Mouse (Mus musculus) right cerebral cortex, adult 2 months (tissue): ENCODE measurements around the gene Gnb3.
A peak's percentile ranks its signal among the peaks of the same experiment; 100 is the strongest.
"Not testable (repeated sequence)": the region's sequence is repeated elsewhere in the genome, so short reads cannot be mapped to it uniquely, and the experiment has no call there.

Experiments
- DNase-seq, 2 experiments: peaks; one replicate each; pipeline ENCODE4 v3.0.0; 2021 to 2022; ENCODE audit warnings: low spot score in 2 of 2

Gnb3 gene

GRCm38 (mm10) chr6:124857840-124858530, 17.9 kb upstream of the Gnb3 start:
- DNase-seq = peak in 1 of 2 experiments; percentile 8

DNA sequence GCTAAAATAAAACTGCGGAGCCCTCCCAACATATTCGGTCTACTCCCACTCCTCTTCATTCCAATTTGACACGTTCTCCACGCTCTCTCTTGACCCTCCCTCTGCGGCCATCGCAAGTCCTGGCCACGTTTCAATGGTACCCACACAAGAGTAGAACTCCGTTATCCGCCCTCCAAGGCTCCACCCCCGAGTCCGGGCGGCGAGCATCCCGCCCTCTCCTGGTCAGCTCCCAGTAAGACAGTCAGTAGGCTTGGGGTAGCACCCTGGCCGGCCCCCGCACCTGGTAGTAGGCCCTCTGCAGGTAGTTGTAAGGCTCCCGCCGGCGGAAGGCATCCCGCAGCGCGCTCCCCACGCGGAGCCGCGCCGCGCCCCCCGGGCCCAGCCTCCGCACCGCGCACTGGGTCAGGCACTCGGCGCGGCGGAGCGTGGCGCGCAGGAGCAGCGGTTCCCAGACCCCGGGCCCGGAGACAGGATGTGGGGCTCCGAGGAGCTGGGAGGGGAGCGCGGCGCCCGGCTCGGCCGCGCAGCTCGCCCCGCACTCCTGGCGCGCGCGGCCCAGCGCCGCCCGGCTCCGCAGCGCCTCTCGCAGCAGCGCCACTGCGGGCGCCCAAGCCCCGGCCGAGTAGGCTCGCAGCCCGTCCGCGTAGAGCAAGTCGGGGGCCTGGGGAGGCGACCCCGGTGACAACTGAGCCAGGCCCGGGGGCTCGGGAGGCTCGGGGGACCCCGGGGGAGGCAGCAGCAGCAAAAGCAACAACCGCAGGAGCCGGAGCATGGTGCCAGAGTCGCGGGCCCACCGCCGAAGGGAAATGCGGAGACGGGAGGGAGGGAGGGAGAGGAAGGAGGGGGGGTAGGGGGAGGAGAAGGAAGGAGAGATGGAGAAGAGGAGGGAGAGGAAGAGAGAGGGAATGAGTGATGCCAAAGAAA, 17.1 kb upstream of the Gnb3 start, which contains the start of gene P3h3:
TSS of gene P3h3 (minus strand) at position 837 of the 924 bp plus-strand sequence.
- peak; percentile 82 to 83 for DNase-seq

- DNase-seq = peak; percentile 47 to 63
Measured at GRCm38 (mm10) chr6:124856321-124856720, 16.2 kb upstream of the Gnb3 start.

DNA sequence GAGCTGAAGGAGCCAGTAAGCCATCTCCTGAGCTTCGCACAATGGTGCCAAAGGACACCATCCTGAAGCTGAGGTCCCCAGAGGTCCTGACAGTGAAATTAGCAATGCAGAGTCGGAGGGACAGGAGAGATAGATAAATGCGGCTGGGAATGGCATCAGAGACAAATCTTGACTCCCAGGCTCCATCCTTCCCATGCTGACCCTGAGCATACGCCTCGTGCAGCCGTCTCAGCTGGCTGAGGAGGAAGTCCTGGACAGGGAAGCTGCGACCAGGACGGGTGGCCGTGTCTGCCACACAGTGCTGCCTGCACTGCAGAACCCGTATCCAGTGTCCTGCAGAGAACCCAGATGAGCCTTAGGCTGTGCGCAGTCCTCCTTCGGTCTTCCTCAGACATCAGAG, 14.6 kb upstream of the Gnb3 start:
- DNase-seq = no peak

GRCm38 (mm10) chr6:124850535-124850934, 10.5 kb upstream of the Gnb3 start:
- DNase-seq = no peak

GRCm38 (mm10) chr6:124847305-124847704, 7.2 kb upstream of the Gnb3 start:
- peak; percentile 97 to 98 for DNase-seq

DNA sequence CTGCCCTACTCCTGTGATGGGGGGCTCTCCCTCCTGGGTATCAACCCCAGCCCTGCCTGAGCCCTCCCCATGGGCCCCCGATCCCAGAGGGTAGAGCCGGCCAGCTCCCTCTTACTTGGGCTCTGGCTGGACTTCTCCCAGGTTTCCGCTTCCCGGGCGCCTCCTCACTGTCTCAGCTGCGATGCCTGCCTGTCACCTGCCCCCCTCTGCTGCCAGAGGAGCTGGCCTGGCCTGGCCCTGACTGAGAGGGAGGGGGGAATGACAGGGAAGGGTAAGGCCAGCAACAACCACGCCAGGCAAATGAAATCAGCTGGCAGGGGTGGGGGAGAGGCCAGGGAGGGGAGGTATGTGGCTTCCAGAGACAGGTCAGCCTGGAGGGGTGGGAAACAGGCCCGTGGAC, 270 bp downstream of the Gnb3 start:
- DNase-seq = no peak

- peak in 1 of 2 experiments; percentile 19 for DNase-seq
Measured at GRCm38 (mm10) chr6:124836411-124836810, 3.7 kb downstream of the Gnb3 start.

DNA sequence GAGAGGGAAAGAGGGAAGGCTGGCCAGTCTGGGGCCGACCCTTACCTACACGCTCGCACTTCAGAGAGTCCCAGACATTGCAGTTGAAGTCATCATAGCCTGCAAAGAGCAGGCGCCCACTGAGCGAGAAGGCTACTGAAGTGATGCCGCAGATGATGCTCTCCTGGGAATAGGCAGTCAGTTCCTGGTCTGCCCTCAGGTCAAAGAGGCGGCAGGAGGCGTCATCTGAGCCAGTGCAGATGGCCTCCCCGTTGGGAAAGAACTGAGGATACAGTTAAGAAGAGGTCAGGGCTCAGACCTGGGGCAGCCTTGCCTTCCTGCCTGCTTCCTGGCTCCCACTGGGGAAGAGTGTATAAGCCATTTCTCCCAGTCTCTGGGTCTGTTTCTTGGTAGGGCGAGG, 4.5 kb downstream of the Gnb3 start:
- DNase-seq = no peak

DNA sequence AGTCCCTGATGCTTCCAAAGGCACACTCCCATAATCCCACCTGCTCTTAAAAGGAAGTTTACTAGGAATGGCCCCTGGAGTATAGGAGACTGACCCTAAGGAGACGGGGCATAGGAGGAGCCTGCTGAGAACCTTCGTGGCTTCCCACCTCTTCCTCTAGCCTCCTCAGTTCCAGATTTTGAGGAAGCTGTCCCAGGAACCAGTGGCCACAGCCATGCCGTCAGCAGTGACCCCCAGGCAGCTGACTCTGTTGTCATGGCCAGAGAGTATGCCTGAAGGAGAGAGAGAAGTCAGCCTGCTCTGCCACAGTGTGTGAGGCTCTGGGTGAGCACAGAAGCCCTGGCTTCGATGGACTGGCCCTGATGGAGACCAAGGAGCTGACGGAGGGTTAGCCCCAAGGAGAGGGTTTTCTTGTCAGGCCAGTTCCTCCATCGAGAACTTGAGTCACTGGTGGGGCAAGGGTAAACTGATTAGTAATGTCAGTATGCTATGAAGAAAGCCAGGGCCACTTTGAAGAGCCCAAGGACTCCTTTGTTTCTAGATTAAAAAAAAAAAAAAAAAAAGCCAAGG, 5.5 kb downstream of the Gnb3 start:
- DNase-seq = no peak

DNA sequence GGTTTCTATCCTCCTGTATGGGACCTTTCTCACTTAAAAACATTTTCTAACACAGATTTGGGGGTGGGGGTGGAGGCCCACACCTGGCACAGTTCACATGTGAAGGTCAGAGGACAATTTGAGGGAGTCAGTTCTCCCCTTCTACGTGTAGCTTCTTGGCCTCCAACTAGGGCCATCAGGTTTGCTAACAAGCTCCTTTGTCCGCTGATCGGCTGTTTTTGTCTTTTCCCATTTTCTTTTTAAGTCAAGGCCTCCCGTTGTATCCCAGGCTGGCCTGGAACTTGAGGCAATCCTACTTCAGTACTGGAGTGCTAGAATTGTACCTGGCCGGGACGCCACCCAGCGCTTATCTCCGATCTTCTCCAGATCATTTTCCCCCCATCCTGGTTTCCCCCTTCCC, 8.4 kb downstream of the Gnb3 start:
- DNase-seq = no peak

DNA sequence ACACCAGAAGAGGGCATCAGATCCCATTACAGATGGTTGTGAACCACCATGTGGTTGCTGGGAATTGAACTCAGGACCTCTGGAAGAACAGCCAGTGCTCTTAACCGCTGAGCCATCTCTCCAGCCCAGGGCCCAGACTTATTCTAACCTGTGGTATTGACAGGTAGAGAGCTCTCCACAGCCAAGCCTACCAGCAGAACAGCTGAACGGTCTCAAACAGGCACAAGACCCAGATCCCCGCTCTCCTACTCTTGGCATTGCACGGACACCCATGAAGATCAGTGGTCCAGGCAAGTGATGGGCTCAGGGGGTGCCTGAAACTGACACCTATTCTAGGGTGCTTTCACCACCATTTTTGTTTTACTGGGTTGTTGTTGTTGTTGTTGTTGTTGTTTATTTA, 8.9 kb downstream of the Gnb3 start:
- DNase-seq = not testable (repeated sequence)

- peak; percentile 94 to 95 for DNase-seq
Measured at GRCm38 (mm10) chr6:124829799-124830700, 10.0 kb downstream of the Gnb3 start.

DNA sequence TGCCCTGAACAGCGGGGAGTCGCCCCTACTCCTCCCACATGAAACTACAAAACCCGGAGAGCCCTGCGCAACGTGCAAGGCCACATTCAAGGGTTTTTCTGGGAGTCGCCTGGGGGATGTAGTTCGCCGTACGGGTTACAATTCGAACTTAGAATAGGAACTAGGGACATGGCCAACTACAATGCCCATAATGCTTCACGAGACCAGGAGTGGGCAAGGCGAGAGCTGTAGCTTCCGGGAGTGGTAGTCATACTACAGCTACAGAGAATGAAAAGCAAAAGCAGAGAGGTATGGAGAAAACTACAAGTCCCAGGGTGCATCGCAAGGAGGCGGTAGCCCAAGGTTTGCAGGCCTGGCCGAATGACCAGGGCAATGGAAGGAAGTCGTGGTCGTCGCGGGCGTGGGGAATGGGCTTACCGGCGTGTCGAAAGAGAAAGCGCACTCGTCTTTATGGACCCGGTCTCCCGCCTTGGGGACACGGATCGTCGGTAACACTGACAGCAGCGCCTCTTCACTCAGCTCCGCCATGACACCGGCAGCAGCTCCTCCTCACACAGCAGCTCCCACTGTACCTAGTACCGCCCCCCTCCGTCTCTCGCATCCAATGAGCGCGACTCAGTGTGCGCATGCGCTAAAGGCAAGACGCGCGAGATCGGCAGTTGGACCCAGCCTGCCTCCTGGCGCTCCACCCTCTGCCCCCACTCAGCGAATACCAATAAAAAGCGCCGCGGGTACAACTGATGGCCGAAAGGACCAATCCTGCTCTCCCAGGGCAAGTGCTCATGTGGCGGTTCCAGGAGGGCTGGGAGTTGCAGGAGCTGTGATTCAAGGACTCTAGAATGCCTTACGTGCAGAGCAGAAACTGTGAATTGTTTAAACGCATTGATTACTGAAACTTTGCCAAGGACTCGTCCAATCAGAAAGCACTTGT, 10.9 kb downstream of the Gnb3 start, which contains the start of the genes Usp5 and Cdca3:
TSS of gene Usp5 (minus strand) at position 617 of the 931 bp plus-strand sequence.
TSS of gene Cdca3 (plus strand) at position 680 of the 931 bp plus-strand sequence.
- DNase-seq = peak; percentile 99

DNA sequence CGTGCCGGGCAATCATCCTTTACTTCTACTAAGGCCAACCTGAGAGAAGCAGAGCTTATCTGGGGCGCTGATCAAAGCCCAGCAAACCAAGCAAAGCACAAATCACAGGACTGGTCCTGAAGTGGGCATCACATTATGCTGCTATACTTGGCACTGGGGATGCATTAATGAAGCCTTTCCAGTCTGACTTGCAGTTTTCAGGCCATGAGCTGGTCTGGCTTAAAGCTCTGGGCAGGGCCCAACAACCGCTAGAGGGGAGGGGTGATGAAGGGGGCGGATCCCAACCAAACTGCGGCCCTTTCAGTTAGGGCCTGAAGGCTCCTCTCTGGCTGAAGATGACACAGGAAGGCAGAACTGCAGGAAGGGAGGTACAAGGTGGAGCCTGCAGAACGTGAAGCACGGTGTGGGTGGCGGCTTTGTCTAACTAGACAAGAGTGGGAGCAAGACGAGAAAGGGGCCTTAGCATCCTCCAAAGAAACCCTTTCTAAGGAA, 11.9 kb downstream of the Gnb3 start:
- peak; percentile 44 to 47 for DNase-seq

GRCm38 (mm10) chr6:124822049-124822448, 18.0 kb downstream of the Gnb3 start:
- DNase-seq = no peak

DNA sequence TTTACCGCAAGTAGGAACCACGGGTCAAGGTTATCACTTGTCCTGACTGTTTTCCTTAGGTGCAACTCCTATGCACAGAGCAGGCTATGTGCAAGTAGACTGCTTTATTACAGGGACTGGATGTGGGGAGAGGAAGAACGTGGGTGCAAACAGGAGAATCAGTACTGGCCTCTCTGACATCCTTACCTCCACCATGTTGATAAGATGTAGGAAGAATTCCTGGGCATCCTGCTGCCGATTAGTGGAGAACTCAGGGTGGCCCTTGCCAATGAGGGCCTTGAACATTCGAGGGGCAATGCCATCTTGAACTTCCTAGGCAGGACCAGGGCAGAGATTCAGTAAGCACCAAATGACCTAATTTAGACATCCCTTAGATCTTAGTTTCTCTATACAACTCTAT, 19.2 kb downstream of the Gnb3 start:
- no peak for DNase-seq

DNA sequence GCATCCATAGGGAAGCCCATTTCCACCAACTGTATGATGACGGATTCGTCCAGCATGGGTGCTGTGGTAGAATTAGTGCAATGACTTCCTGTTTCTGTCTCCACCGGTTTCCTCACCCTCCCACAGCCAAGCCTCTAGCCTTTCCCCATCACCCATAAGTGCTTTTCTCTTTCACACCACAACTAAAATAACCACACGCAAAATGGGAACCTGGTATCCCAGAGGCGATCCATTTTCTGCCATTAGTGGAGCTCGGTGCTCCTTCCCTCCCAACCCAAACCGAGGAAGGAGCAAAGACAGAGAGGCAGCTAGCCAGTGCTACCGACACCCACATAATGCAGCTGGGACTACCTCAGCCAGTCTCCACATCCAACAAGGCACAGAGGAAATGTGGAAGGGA, 22.1 kb downstream of the Gnb3 start:
- peak in 1 of 2 experiments; percentile 39 for DNase-seq

- no peak for DNase-seq
Measured at GRCm38 (mm10) chr6:124817563-124817962, 22.5 kb downstream of the Gnb3 start.

- no peak for DNase-seq
Measured at GRCm38 (mm10) chr6:124817125-124817524, 22.9 kb downstream of the Gnb3 start.
